Mouse (Mus musculus) spleen, adult 2 months (tissue): ENCODE results near the gene Ccdc171. TPM values are rescaled to one million over a fixed set of nuclear protein-coding genes. Genes with fewer than 3 reads are reported as not detected.
"Not testable (repeated sequence)": the region's sequence is repeated elsewhere in the genome, so short reads cannot be mapped to it uniquely, and the experiment has no call there.

Experiments
- DNase-seq, 2 experiments: peaks; one replicate each; pipeline versions ENCODE4 v3.0.0 to v3.0.0-alpha.2; 2012 to 2021; ENCODE audit warnings: low spot score in 2 of 2, low read depth in 1 of 2
- H3K27ac ChIP-seq: fragments of 200-500 bp; 2 replicates; pipeline ENCODE4 v1.5.1; 2012; ENCODE audit warnings: low read length, inconsistent platforms; ENCODE audit not compliant: insufficient read depth
- H3K27me3 ChIP-seq: fragments of 200-500 bp; 2 replicates; pipeline ENCODE4 v1.6.1; 2012; ENCODE audit warnings: mild to moderate bottlenecking, moderate library complexity, low read length, inconsistent platforms; ENCODE audit not compliant: control insufficient read depth, insufficient read depth
- H3K36me3 ChIP-seq: fragments of 200-500 bp; 2 replicates; pipeline ENCODE4 v1.6.1; 2012; ENCODE audit warnings: mild to moderate bottlenecking, low read length, inconsistent platforms; ENCODE audit not compliant: control insufficient read depth, insufficient read depth
- H3K4me1 ChIP-seq: fragments of 200-500 bp; 2 replicates; pipeline ENCODE4 v1.6.1; 2011; ENCODE audit warnings: inconsistent platforms; ENCODE audit not compliant: control insufficient read depth, insufficient read depth, insufficient read length
- H3K4me3 ChIP-seq: fragments of 200-500 bp; 2 replicates; pipeline ENCODE4 v1.5.1; 2011; ENCODE audit warnings: mild to moderate bottlenecking, inconsistent platforms; ENCODE audit not compliant: insufficient read depth, insufficient read length; ENCODE audit errors: extremely low read depth
- CTCF ChIP-seq: fragments of 200-500 bp; IDR thresholded peaks from 2 replicates; pipeline ENCODE4 v1.5.1; 2011; ENCODE audit warnings: mild to moderate bottlenecking, inconsistent platforms; ENCODE audit not compliant: insufficient read depth, insufficient read length, insufficient replicate concordance; ENCODE audit errors: extremely low read depth
- POLR2A ChIP-seq: fragments of 200-500 bp; IDR thresholded peaks from 2 replicates; pipeline ENCODE4 v1.6.1; 2011; ENCODE audit warnings: low read depth, low read length, inconsistent platforms
- WGBS: fragments of 180-500 bp; shearing (Covaris S2); methylation state at CpG from one replicate; pipeline ENCODE4 v1.1.7; 2018; 5-methylcytosine and 5-hydroxymethylcytosine counted together
- polyA plus RNA-seq: library from polyadenylated mRNA; depleted of rRNA; stranded (reverse); fragments of >200 nt; gene quantifications from 2 replicates; pipeline ENCODE4 v1.2.3, GENCODE M21; 2012

Ccdc171 gene
- polyA plus RNA-seq, 1 experiment = 1.0 TPM

GRCm38 (mm10) chr4:83525690-83526055, 328 bp downstream of the Ccdc171 start:
- Histone ChIP-seq H3K36me3 (no peaks in the 10 kb centered on the region), H3K27me3 (no peaks in the 10 kb centered on the region), H3K4me3 (peak overlapping the region; percentile 79), H3K4me1 (no peaks in the 10 kb centered on the region; the same call in 1 of the 2 replicates), H3K27ac (peak overlapping the region; percentile 71)
- no peak for DNase-seq
- WGBS = under 1% methylated on average over 18 of the region's 18 CpGs
- TF ChIP-seq CTCF (no peak), POLR2A (no peak)

GRCm38 (mm10) chr4:83526270-83526987, 1.1 kb downstream of the Ccdc171 start:
- no peak for TF ChIP-seq POLR2A
- WGBS = 35% methylated on average over 13 of the region's 13 CpGs
- no peak for DNase-seq
- Histone ChIP-seq H3K27ac (no peak overlapping the region), H3K36me3 (no peaks in the 10 kb centered on the region), H3K4me1 (no peaks in the 10 kb centered on the region; the same call in 1 of the 2 replicates), H3K27me3 (no peaks in the 10 kb centered on the region), H3K4me3 (no peak overlapping the region)

- Histone ChIP-seq H3K36me3 (no peaks in the 10 kb centered on the region), H3K4me1 (no peaks in the 10 kb centered on the region; the same call in 1 of the 2 replicates), H3K27me3 (no peaks in the 10 kb centered on the region), H3K4me3 (no peak overlapping the region), H3K27ac (no peak overlapping the region)
- WGBS = 80% methylated on average over 6 of the region's 6 CpGs
- TF ChIP-seq CTCF (no peak), POLR2A (no peak)
- no peak for DNase-seq
Measured at GRCm38 (mm10) chr4:83526988-83527334, 1.6 kb downstream of the Ccdc171 start.

GRCm38 (mm10) chr4:83527921-83528320, 2.6 kb downstream of the Ccdc171 start:
- Histone ChIP-seq H3K27me3 (no peaks in the 10 kb centered on the region), H3K4me3 (no peak overlapping the region), H3K4me1 (no peaks in the 10 kb centered on the region; the same call in 1 of the 2 replicates), H3K36me3 (no peaks in the 10 kb centered on the region), H3K27ac (no peak overlapping the region)
- peak; percentile 27 to 47 for DNase-seq
- TF ChIP-seq CTCF = no peak
- no peak for TF ChIP-seq POLR2A

GRCm38 (mm10) chr4:83530060-83530459, 4.7 kb downstream of the Ccdc171 start:
- not testable (repeated sequence) for H3K4me3 ChIP-seq, H3K27me3 ChIP-seq, DNase-seq, H3K4me1 ChIP-seq, H3K27ac ChIP-seq, H3K36me3 ChIP-seq
- WGBS = 89% methylated on average over 4 of the region's 4 CpGs

- no peak for DNase-seq
- Histone ChIP-seq H3K27me3 (no peaks in the 10 kb centered on the region), H3K4me3 (no peak overlapping the region), H3K27ac (no peak overlapping the region), H3K36me3 (no peaks in the 10 kb centered on the region), H3K4me1 (no peaks in the 10 kb centered on the region)
- TF ChIP-seq CTCF (no peak), POLR2A (no peak)
- whole genome bisulfite sequencing = 88% methylated on average over 9 of the region's 9 CpGs
Measured at GRCm38 (mm10) chr4:83533168-83533911, 8.0 kb downstream of the Ccdc171 start.

- no peak overlapping the region for H3K27ac ChIP-seq
- H3K4me3 ChIP-seq = no peak overlapping the region
- no peaks in the 10 kb centered on the region for H3K27me3 ChIP-seq
- WGBS = 83% methylated on average over 7 of the region's 7 CpGs
- H3K36me3 ChIP-seq = no peaks in the 10 kb centered on the region
- no peak for DNase-seq
- TF ChIP-seq CTCF (no peak), POLR2A (no peak)
- H3K4me1 ChIP-seq = no peaks in the 10 kb centered on the region
Measured at GRCm38 (mm10) chr4:83534024-83534423, 8.7 kb downstream of the Ccdc171 start.
